Mouse (Mus musculus) cerebellum, adult 2 months (tissue): ENCODE measurements at regions not wholly inside any gene's neighbourhood (a gene's known extent, or its start where the extent isn't known, plus 50 kb on each side); places are given as distances from the start of the nearest gene placed in this dataset.

Source experiments
- CTCF ChIP-seq: fragments of 200-500 bp; IDR thresholded peaks from 2 replicates; pipeline ENCODE4 v1.5.1; 2011; ENCODE audit warnings: low read depth, mild to moderate bottlenecking, control low read depth, low read length, moderate library complexity, borderline replicate concordance; ENCODE audit not compliant: insufficient read depth
- POLR2A ChIP-seq: fragments of 200-500 bp; IDR thresholded peaks from 2 replicates; pipeline ENCODE4 v1.6.1; 2011; ENCODE audit warnings: low read length, control low read depth, borderline replicate concordance; ENCODE audit not compliant: insufficient read depth

GRCm38 (mm10) chr5:46431644-46432367 is 574.4 kb upstream of the Lcorl start:
- TF ChIP-seq POLR2A, result no peak
- no peak for TF ChIP-seq CTCF
